Mouse (Mus musculus) stomach, postnatal 0 days (tissue): ENCODE results near the gene Tmem220.

Experiments
- CTCF ChIP-seq: IDR thresholded peaks from 2 replicates; pipeline ENCODE4 v1.5.1; 2016; ENCODE audit warnings: antibody characterized with exemption, low read depth, mild to moderate bottlenecking, moderate library complexity
- EP300 ChIP-seq: optimal IDR thresholded peaks from 2 replicates; pipeline ENCODE3; 2016; ENCODE audit warnings: antibody characterized with exemption

- no peak for TF ChIP-seq EP300
- TF ChIP-seq CTCF: no peak
These were observed 57.8 kb downstream of the Tmem220 start for GRCm38 (mm10) chr11:67082793-67083192.
